Mouse (Mus musculus) embryonic stem cell, embryonic (primary cell): Measurements from ENCODE around the gene Mfsd9.

Experiments used
- CTCF ChIA-PET, 4 experiments: fragments of 300-600 bp in 2 of 4; fragments of 350-600 bp in 2 of 4; sonication (Branson Sonifier 250); formaldehyde crosslinking; loops; one replicate each; lab custom pipeline; 2022; ENCODE audit warnings: inconsistent platforms in 2 of 4; lab: Charles Lee
- POLR2A ChIA-PET, 4 experiments: fragments of 300-600 bp in 2 of 4; fragments of 350-600 bp in 2 of 4; sonication (Branson Sonifier 250); formaldehyde crosslinking; loops; one replicate each; lab custom pipeline; 2022; ENCODE audit warnings: antibody characterized with exemption in 4 of 4, inconsistent platforms in 1 of 4; lab: Charles Lee

Mfsd9 gene

DNA sequence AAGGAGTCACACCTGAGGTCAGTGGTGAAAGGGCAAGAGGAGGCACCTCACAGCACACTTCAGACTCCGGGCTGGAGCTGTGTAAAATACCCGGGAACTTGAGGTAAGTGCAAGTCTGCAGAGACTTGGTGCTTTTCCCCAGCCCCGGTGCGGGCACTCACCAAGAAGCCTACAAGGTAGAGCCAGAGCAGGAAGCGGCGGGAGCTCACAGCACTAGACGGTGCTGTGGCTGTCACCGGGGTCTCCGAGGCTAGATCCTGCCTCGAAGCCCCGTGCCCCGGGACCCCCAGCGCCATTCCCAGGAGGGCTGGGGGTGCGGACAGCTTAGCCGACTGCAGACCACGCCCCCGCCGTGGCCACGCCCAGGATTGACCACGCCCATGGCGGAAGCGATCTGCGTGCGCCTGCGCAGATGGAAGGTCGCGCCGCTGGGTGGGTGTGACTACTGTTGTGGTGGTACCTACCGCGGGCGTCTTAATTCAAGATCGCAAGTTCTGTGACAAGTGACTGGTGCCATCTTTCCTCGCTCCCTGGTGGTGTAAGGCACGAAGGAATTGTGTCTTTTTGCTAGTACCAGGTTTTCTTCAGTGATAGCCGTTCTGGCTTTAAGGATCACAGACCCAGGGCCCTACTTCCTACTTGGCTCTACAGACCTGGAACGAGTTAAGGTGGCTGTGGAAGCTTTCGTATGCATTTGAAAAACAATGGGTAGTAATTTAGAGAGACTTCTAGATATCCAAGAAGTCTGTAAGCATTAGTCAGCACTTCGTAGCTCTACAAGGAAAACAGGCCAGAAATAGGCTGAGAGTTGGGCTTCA is at the start of gene Mfsd9:
Gene Mfsd9 (minus strand): TSS at position 364 of the 818 bp plus-strand sequence.
- CTCF ChIA-PET, result interaction anchor here in 1 of 4 experiments (1.5 kb wide), 1 partner anchor 10 kb away, joined by 5 read pairs; no protein-coding TSS in a partner anchor
- POLR2A ChIA-PET, result no interaction called here

DNA sequence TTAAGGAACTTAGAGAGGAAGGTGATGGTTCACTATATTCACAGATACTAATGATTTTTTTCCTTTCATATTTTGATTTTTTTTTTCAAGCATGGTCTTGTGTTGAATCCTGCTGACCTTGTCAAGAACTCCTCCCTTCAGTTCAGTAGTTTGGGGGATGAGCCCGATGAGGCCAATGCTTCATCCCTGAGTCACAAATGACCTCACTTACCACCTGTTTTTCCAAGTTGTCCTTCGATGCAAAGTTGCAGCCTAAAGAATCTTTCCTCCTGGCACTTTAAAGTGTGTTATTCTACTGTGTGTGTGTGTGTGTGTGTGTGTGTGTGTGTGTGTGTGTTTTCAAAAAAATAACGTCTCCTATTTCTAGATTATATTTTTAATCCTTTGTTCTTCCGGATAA is 45.0 kb upstream of the Mfsd9 start:
- ChIA-PET POLR2A (no interaction called here), CTCF (interaction anchor here in 1 of 4 experiments (0.7 to 1.0 kb wide), 2 partner anchors 9 to 255 kb away, joined by 3 read pairs; partner anchors contain the start of gene Slc9a4)

GRCm38 (mm10) chr1:40830712-40831507 is 40.4 kb upstream of the Mfsd9 start:
- ChIA-PET CTCF (no interaction called here), POLR2A (no interaction called here)

DNA sequence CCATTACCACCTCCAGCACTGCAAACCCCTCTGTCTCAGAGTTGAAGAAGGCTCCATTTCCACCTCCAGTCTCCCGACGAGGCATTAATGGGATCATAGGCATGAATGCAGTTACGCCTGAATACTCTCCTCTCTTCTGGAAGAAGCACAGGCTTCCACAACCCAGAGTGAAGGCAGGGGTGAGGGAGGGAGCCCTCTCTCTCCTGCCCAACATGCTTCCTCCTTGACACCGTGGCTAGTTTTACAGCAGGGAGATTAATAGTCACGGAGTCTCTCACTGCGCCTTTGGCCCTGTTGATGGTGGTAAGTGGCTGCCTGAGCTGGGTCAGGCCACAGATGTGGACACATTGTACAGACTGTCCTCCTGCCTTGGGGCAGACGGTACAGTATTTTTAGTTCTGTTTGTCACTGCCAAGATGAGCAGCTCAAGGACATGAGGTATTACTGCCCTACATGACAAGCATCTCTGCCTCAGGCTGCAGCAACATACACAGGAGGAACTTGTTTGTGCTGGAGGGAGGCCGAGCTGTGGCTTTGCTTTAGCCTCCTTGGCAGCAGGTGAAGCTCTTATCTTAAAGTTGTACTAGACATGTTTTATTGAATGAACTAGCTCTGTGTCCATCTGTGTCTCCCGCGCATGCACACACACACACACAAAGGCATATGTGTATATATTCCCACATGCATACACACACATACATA is 38.9 kb upstream of the Mfsd9 start:
- CTCF ChIA-PET, result no interaction called here
- POLR2A ChIA-PET, result no interaction called here

DNA sequence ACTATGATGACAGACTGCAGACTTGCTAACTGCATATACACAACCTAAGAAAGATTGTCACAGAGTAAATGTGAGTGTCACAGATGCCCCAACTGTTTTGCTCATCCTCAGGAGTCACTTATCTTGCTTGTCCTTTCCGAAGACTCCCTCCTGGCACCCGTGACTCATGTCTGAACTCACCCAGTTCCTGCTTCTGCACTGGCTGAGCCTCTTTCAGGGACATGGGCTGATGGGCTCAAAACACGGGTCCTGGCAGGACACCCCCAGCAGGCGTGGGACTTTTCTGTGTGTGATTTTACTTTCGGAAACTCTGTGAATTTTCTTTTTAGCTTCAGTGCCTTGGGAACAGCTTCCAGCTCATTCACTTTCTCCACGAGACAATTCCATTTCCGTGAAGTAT is 35.3 kb upstream of the Mfsd9 start:
- ChIA-PET CTCF (no interaction called here), POLR2A (interaction anchor here in 1 of 4 experiments (0.8 kb wide), 1 partner anchor 449 kb away, joined by 5 read pairs; no protein-coding TSS in a partner anchor)

DNA sequence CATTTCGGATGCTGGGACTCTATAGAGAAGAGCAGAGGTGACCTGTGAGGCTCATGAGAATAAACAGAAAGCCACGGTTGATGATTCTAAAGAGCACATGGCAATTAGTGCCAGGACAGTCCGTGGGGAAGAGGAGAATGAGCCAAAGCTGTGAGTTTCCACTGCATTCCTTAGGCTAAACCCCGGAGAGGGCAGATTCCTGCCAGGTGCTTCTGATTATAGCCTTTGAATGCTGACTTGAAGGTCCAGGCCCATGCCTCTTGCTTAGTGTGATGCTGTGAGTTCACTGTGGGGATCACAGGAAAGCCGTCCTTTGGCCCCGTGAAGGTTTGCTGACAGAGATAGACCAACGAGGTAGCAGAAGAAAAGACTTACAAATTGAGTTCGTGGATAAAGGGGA is 34.4 kb upstream of the Mfsd9 start:
- ChIA-PET POLR2A (no interaction called here), CTCF (no interaction called here)

GRCm38 (mm10) chr1:40824517-40824916 is 34.0 kb upstream of the Mfsd9 start:
- CTCF ChIA-PET, result interaction anchor here in 1 of 4 experiments (1.4 kb wide), 1 partner anchor 20 kb away, joined by 3 read pairs; no protein-coding TSS in a partner anchor
- POLR2A ChIA-PET, result no interaction called here

- POLR2A ChIA-PET, result no interaction called here
- CTCF ChIA-PET, result interaction anchor here in 1 of 4 experiments (1.0 kb wide), 1 partner anchor 30 kb away, joined by 3 read pairs; no protein-coding TSS in a partner anchor
Measured at GRCm38 (mm10) chr1:40815071-40815845, 24.8 kb upstream of the Mfsd9 start.

- ChIA-PET CTCF (no interaction called here), POLR2A (no interaction called here)
Measured at GRCm38 (mm10) chr1:40808643-40809042, 18.2 kb upstream of the Mfsd9 start.

DNA sequence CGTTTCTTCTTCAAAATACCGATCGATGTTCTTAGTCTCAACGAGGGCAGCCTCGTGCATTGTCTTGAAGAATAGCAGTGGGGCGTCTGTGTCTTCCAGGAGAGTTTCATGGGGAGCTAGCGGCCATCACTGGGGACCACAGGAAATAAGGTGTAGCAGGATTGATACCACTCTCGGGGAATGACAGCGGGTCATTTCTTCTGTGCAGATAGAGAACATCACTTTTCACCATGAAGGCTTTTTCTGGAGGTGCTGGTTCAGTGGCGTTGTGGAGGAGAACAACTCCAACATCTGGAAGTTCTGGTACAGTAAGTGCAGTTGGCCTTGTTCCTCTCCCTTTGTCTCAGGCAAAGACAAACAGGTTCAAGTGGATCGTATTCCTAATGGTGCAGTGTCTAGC is 15.4 kb upstream of the Mfsd9 start:
- ChIA-PET POLR2A (no interaction called here), CTCF (no interaction called here)

DNA sequence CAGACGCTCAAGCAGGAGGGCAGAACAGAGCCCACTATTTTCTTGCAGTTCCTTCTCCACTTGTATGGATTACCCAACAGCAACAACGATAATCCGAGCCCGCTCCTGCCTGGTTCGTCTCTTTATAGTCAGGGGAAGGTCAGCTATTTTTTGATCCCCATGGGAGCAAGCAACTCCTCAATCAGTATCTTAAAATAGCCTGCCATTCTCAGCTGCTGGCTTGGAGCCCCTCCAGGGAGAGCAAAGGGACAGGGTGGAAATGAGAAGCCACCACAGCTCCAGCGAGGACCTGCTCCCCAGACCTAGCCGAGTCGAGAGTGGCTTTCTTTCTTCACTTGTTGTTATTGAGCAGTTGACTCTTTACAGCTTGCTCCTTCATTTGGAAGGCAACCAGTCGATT is 14.9 kb upstream of the Mfsd9 start, which contains the start of gene Tmem182:
Gene Tmem182 (plus strand): TSS at position 251 of the 400 bp plus-strand sequence.
- CTCF ChIA-PET, result no interaction called here

DNA sequence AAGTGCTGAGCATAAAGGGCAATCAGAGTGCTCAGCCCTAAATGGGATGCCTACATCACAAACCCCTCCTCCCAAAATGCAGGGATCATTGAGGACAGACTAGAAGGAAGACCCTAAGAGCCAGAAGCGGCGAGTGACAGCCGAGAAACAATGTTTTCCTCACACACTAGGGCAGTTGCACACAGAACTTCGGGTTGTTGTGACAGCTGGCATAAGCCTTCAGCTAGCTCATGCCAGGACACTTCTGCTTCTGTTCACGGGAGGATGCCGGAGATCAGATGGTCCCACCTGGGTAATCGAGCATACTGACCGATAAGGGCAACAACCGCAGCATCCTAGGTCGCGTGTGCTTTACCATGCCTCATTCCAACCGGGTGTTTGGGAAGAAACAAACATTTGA is 13.6 kb upstream of the Mfsd9 start:
- ChIA-PET CTCF (no interaction called here), POLR2A (no interaction called here)

More for the DNA sequence above, 14.9 kb upstream of the Mfsd9 start, which contains the start of gene Tmem182:
- POLR2A ChIA-PET, result no interaction called here

DNA sequence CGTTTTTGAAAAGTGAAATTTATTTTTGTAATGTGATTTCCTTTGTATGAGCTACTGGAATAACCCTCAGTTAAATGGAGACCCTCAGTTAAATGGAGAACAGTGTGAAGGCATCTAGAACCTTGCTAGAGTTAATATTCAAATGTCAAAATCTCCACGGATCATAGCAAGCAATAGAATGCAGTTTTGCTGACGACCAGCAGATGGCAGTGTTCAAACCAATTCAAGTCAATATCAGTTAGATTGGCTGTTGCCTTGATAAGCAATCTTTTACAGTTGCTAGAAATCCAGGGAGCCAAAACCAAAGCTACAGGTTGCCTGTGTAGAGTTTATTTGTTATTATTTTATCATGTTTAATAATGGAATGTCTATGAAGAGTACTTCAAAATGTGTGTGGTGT is 12.3 kb upstream of the Mfsd9 start:
- CTCF ChIA-PET, result interaction anchor here (0.6 to 1.6 kb wide), 10 partner anchors 9 to 1964 kb away, joined by 3 to 9 read pairs (median 3); no protein-coding TSS in a partner anchor
- POLR2A ChIA-PET, result no interaction called here

DNA sequence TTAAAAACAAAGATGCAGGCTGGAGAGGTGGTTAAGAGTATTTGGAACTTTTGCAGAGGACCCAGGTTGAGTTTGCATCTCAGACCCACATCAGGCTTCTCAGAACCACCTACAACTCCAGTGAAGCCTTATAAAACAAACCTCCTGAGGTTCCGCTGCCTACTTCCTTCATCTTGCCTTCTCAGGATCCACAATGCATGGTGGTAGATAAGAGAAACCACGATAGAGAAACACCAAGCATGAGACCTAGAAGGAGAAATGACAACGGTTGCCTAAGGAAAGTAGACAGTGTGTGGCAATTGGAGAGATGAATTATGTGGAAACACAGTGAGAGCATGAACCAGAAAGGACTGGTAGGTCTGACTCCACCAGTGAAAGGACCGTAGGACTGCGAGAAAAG is 10.4 kb upstream of the Mfsd9 start:
- CTCF ChIA-PET, result interaction anchor here in 2 of 4 experiments (0.5 to 1.4 kb wide), 2 partner anchors 10 to 1010 kb away, joined by 3 to 5 read pairs; partner anchors contain the start of gene Mfsd9 (in 1 of the 2)
- POLR2A ChIA-PET, result no interaction called here

GRCm38 (mm10) chr1:40799121-40799520 is 8.6 kb upstream of the Mfsd9 start:
- ChIA-PET POLR2A (no interaction called here), CTCF (no interaction called here)

DNA sequence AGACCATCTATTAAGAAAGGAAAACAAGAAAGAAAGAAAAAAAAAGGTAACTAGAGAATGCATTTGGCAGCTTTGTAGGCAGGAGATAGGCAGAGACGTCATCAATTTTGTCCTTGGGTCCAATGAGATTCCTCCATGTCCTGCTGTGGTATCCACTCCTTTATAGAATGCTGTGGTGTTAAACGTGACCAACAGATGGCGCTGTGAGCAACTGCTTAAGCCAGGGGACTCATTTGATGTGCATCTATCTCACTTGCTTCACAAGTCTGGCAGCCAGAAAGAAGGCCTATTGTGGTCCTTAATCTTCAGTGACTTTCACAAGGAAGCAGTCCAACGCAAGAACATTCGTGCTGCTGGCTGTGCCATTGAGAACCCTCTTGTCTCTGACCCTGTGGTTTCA is 6.9 kb upstream of the Mfsd9 start:
- CTCF ChIA-PET, result interaction anchor here in 2 of 4 experiments (0.6 kb wide), 2 partner anchors 12 to 1355 kb away, joined by 3 read pairs; no protein-coding TSS in a partner anchor
- POLR2A ChIA-PET, result no interaction called here

GRCm38 (mm10) chr1:40795508-40795907 is 5.0 kb upstream of the Mfsd9 start:
- POLR2A ChIA-PET, result no interaction called here
- CTCF ChIA-PET, result no interaction called here

DNA sequence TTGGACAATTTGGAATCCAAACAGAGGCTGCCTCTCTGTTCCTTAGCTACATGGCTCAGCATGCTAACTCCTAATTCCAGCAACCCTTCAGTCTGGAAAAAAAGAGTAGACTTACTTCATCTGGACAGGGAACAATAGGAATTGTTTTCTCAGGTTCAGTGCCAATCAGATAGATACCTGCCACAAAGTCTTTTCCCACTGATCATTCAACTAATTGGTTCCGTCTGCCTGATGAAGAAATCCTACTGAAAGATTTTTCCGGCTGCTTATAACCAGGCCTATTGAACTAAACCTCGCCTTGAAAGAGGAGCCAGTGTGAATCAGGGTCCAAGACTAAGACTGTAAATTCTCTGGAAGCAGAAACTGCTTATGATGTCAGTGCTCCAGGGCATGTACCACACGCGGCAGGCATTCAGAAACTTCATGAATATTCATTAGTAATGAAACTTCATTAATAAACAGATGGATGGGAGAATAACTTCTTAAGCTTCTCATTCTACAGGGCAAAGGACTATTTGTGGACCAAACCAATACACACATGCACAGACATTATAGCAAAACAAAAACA is 737 bp downstream of the Mfsd9 start:
- ChIA-PET POLR2A (no interaction called here), CTCF (no interaction called here)
